Mouse (Mus musculus): ENCODE measurements around the gene Zc3h12a. TPM values are rescaled to one million over a fixed set of nuclear protein-coding genes. Genes with fewer than 3 reads are reported as not detected.

Gene Zc3h12a
- 1.6 and 2.3 TPM in 2 replicates for polyA plus RNA-seq (2015; fragmentation: Nextera tagmentation; extraction: Ambion mirVana)

GRCm38 (mm10) chr4:125127305-125128084 lies at the start of gene Zc3h12a:
TSS of gene Zc3h12a (minus strand) at chr4:125127840.
- H3K36me3 ChIP-seq (ENCODE audit: insufficient read depth, low read length), result no peaks in the 10 kb centered on the region
- peaks cover 36% of the 10 kb centered on the region for H3K4me1 ChIP-seq (ENCODE audit: insufficient read depth, low read depth, low read length)
- peak within 1 kb of the TSS; percentile 70 for H3K9ac ChIP-seq (replicated peaks; ENCODE audit: low read depth)
- 4% methylated on average over 50 of the region's 62 CpGs for WGBS
- H3K27ac ChIP-seq (ENCODE audit: low read length), result peak within 1 kb of the TSS; percentile 92
- H3K4me3 ChIP-seq (ENCODE audit: low read depth, low read length), result peak within 1 kb of the TSS; percentile 75
- peak within 1 kb of the TSS; percentile 95 for H3K4me2 ChIP-seq (replicated peaks; ENCODE audit: low read depth, low read length)
- TF ChIP-seq CTCF (IDR thresholded peaks at IDR 0.05) (no peak), EP300 (IDR thresholded peaks at IDR 0.05) (no peak)
- DNase-seq (ENCODE audit: low spot score) (peak; percentile 95), ATAC-seq (peak; percentile 91)
- no peaks in the 10 kb centered on the region for H3K27me3 ChIP-seq (replicated peaks; ENCODE audit: insufficient read depth, low read length)
- no peaks in the 10 kb centered on the region for H3K9me3 ChIP-seq (ENCODE audit: low read length)

GRCm38 (mm10) chr4:125176639-125177165 lies 49.1 kb upstream of the Zc3h12a start:
- no peak overlapping the region for H3K4me3 ChIP-seq (ENCODE audit: low read depth, low read length)
- no peak overlapping the region for H3K27ac ChIP-seq (ENCODE audit: low read length)
- 39% methylated on average over 13 of the region's 13 CpGs for WGBS
- H3K9me3 ChIP-seq (ENCODE audit: low read length), result no peaks in the 10 kb centered on the region
- no peak overlapping the region for H3K4me2 ChIP-seq (replicated peaks; ENCODE audit: low read depth, low read length)
- DNase-seq (ENCODE audit: low spot score), result no peak
- ATAC-seq, result no peak
- H3K27me3 ChIP-seq (replicated peaks; ENCODE audit: insufficient read depth, low read length), result no peaks in the 10 kb centered on the region
- TF ChIP-seq CTCF (IDR thresholded peaks at IDR 0.05) (no peak), EP300 (IDR thresholded peaks at IDR 0.05) (no peak)
- H3K36me3 ChIP-seq (ENCODE audit: insufficient read depth, low read length), result no peaks in the 10 kb centered on the region
- H3K4me1 ChIP-seq (ENCODE audit: insufficient read depth, low read depth, low read length), result no peaks in the 10 kb centered on the region
- H3K9ac ChIP-seq (replicated peaks; ENCODE audit: low read depth), result no peak overlapping the region

- H3K4me2 ChIP-seq (replicated peaks; ENCODE audit: low read depth, low read length), result no peak overlapping the region
- TF ChIP-seq EP300 (IDR thresholded peaks at IDR 0.05) (no peak), CTCF (IDR thresholded peaks at IDR 0.05) (no peak)
- DNase-seq (ENCODE audit: low spot score) (no peak), ATAC-seq (no peak)
- no peak overlapping the region for H3K27ac ChIP-seq (ENCODE audit: low read length)
- 83% methylated on average over 5 of the region's 5 CpGs for WGBS
- H3K4me1 ChIP-seq (ENCODE audit: insufficient read depth, low read depth, low read length), result no peaks in the 10 kb centered on the region
- H3K9me3 ChIP-seq (ENCODE audit: low read length), result no peaks in the 10 kb centered on the region
- no peaks in the 10 kb centered on the region for H3K36me3 ChIP-seq (ENCODE audit: insufficient read depth, low read length)
- no peak overlapping the region for H3K4me3 ChIP-seq (ENCODE audit: low read depth, low read length)
- no peak overlapping the region for H3K9ac ChIP-seq (replicated peaks; ENCODE audit: low read depth)
- H3K27me3 ChIP-seq (replicated peaks; ENCODE audit: insufficient read depth, low read length), result no peaks in the 10 kb centered on the region
Observed at GRCm38 (mm10) chr4:125176190-125176589, 48.5 kb upstream of the Zc3h12a start.

DNA sequence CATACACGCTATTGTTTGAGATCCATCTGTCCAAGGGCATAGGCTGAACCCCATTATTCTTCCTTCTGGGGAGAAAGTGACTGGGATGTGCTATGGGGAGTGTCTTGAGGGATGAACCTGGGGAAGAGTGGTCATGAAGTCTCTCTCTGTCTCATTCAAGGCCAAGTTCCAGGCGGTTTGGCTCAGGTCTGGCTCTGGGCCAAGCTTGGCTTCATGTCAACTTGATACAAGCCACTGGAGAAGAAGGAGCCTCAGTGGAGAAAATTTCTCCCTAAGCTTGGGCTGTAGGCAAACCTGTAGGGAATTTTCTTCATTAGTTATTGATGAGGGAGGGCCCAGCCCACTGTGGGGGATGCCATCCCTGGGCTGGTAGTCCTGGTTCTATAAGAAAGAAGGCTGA lies 48.0 kb upstream of the Zc3h12a start:
- Histone ChIP-seq H3K27ac (ENCODE audit: low read length) (no peak overlapping the region), H3K9ac (replicated peaks; ENCODE audit: low read depth) (no peak overlapping the region)
- TF ChIP-seq EP300 (IDR thresholded peaks at IDR 0.05) (no peak), CTCF (IDR thresholded peaks at IDR 0.05) (no peak)

GRCm38 (mm10) chr4:125174516-125175185 lies 47.0 kb upstream of the Zc3h12a start:
- Histone ChIP-seq H3K9ac (replicated peaks; ENCODE audit: low read depth) (no peak overlapping the region), H3K9me3 (ENCODE audit: low read length) (no peaks in the 10 kb centered on the region), H3K27ac (ENCODE audit: low read length) (no peak overlapping the region), H3K4me2 (replicated peaks; ENCODE audit: low read depth, low read length) (no peak overlapping the region), H3K4me3 (ENCODE audit: low read depth, low read length) (no peak overlapping the region), H3K4me1 (ENCODE audit: insufficient read depth, low read depth, low read length) (no peaks in the 10 kb centered on the region), H3K36me3 (ENCODE audit: insufficient read depth, low read length) (no peaks in the 10 kb centered on the region), H3K27me3 (replicated peaks; ENCODE audit: insufficient read depth, low read length) (no peaks in the 10 kb centered on the region)
- WGBS, result 62% methylated on average over 5 of the region's 5 CpGs
- DNase-seq (ENCODE audit: low spot score) (no peak), ATAC-seq (no peak)
- TF ChIP-seq EP300 (IDR thresholded peaks at IDR 0.05) (no peak), CTCF (IDR thresholded peaks at IDR 0.05) (no peak)

More for the DNA sequence above, 48.0 kb upstream of the Zc3h12a start:
- Histone ChIP-seq H3K4me3 (ENCODE audit: low read depth, low read length) (no peak overlapping the region), H3K4me1 (ENCODE audit: insufficient read depth, low read depth, low read length) (no peaks in the 10 kb centered on the region), H3K27me3 (replicated peaks; ENCODE audit: insufficient read depth, low read length) (no peaks in the 10 kb centered on the region), H3K4me2 (replicated peaks; ENCODE audit: low read depth, low read length) (no peak overlapping the region), H3K9me3 (ENCODE audit: low read length) (no peaks in the 10 kb centered on the region), H3K36me3 (ENCODE audit: insufficient read depth, low read length) (no peaks in the 10 kb centered on the region)
- ATAC-seq, result no peak
- DNase-seq (ENCODE audit: low spot score), result no peak
- 38% methylated on average over 2 of the region's 2 CpGs for WGBS

- H3K36me3 ChIP-seq (ENCODE audit: insufficient read depth, low read length), result no peaks in the 10 kb centered on the region
- no peaks in the 10 kb centered on the region for H3K4me1 ChIP-seq (ENCODE audit: insufficient read depth, low read depth, low read length)
- DNase-seq (ENCODE audit: low spot score) (no peak), ATAC-seq (no peak)
- H3K4me2 ChIP-seq (replicated peaks; ENCODE audit: low read depth, low read length), result no peak overlapping the region
- no peak overlapping the region for H3K4me3 ChIP-seq (ENCODE audit: low read depth, low read length)
- WGBS, result 77% methylated on average over 5 of the region's 5 CpGs
- no peak for TF ChIP-seq CTCF (IDR thresholded peaks at IDR 0.05)
- no peak for TF ChIP-seq EP300 (IDR thresholded peaks at IDR 0.05)
- no peaks in the 10 kb centered on the region for H3K9me3 ChIP-seq (ENCODE audit: low read length)
- no peaks in the 10 kb centered on the region for H3K27me3 ChIP-seq (replicated peaks; ENCODE audit: insufficient read depth, low read length)
- H3K9ac ChIP-seq (replicated peaks; ENCODE audit: low read depth), result no peak overlapping the region
- no peak overlapping the region for H3K27ac ChIP-seq (ENCODE audit: low read length)
Observed at GRCm38 (mm10) chr4:125173150-125173549, 45.5 kb upstream of the Zc3h12a start.
